Mouse (Mus musculus): ENCODE data around the gene Ssbp3.

- TF ChIP-seq POLR2A (IDR thresholded peaks at IDR 0.05; ENCODE audit: borderline replicate concordance, extremely low read depth, insufficient read depth, insufficient read length, poor library complexity, severe bottlenecking) (no peak), CTCF (IDR thresholded peaks at IDR 0.05; ENCODE audit: borderline replicate concordance, extremely low read depth, insufficient read depth, insufficient read length) (no peak)
Measured at GRCm38 (mm10) chr4:106970786-106971185, 60.3 kb downstream of the Ssbp3 start.

All from brain, embryonic 14.5 days (tissue).